Mouse (Mus musculus): ENCODE results near the gene Dmpk. TPM values are rescaled to one million over a fixed set of nuclear protein-coding genes. Genes with fewer than 3 reads are reported as not detected.
A peak's percentile ranks its signal among the peaks of the same experiment; 100 is the strongest.

The Dmpk gene
- polyA plus RNA-seq, 1 experiment from 2014 or later: 14.2 TPM

DNA sequence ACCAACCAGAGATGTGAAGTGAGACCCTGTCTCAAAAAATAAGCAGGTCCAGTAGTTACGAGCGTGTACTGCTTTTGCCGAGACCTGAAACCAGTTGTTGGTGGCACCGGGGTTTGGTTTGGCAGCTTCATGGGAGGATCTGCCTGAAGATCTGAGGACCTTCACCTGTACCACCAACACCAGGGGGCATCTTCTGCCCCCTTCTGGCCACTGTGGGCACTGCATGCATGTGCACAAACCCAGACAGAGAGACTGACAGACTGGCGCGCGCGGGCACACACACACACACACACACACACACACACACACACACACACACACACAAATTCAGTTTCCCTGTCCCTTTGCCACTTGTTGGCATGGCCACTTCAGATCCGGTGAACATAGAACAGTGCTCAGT lies 10.1 kb upstream of the Dmpk start:
- no peak overlapping the region for H3K4me2 ChIP-seq (ENCODE audit: low read depth, low read length)
- H3K36me3 ChIP-seq (replicated peaks; ENCODE audit: insufficient read depth, low read length): peaks cover 5% of the 10 kb centered on the region; the same call in 1 of the 2 replicates
- WGBS (ENCODE audit: insufficient replicate concordance): 81% methylated on average over 9 of the region's 9 CpGs
- no peak overlapping the region for H3K4me3 ChIP-seq (ENCODE audit: low read depth, low read length)
- H3K27ac ChIP-seq (ENCODE audit: low read depth): no peak overlapping the region
- peak; percentile 71 for TF ChIP-seq CTCF (IDR thresholded peaks at IDR 0.05; ENCODE audit: low read depth)
- TF ChIP-seq EP300 (IDR thresholded peaks at IDR 0.05; ENCODE audit: low read depth): no peak
- no peaks in the 10 kb centered on the region for H3K9me3 ChIP-seq (ENCODE audit: low read length)
- peaks cover 23% of the 10 kb centered on the region for H3K4me1 ChIP-seq (ENCODE audit: insufficient read depth)
- no peak overlapping the region for H3K9ac ChIP-seq (replicated peaks)
- peaks cover 32% of the 10 kb centered on the region for H3K27me3 ChIP-seq (ENCODE audit: insufficient read depth, low read length)
- ATAC-seq: no peak
- peak; percentile 66 for DNase-seq

DNA sequence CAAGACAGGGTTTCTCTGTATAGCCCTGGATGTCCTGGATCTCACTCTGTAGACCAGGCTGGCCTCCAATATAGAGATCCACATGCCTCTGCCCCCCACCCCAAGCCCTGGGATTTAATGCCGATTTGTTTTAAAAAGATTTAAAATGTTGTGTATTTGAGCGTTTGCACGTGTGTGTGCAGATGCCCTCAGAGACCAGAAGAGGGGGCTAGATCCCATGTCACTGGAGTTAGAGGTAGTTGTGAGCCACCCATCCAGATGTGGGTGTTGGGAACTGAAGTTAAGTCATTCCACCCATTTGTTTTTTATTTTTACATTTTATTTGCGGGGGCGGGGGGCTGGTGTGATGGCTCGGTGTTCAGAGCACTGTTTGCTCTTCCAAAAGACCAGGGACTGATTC lies 9.2 kb upstream of the Dmpk start:
- Histone ChIP-seq H3K4me2 (ENCODE audit: low read depth, low read length) (no peak overlapping the region), H3K4me1 (ENCODE audit: insufficient read depth) (peaks cover 26% of the 10 kb centered on the region), H3K27ac (ENCODE audit: low read depth) (no peak overlapping the region), H3K36me3 (replicated peaks; ENCODE audit: insufficient read depth, low read length) (peaks cover 10% of the 10 kb centered on the region; the same call in 1 of the 2 replicates), H3K9ac (replicated peaks) (no peak overlapping the region), H3K27me3 (ENCODE audit: insufficient read depth, low read length) (peaks cover 32% of the 10 kb centered on the region), H3K4me3 (ENCODE audit: low read depth, low read length) (no peak overlapping the region), H3K9me3 (ENCODE audit: low read length) (no peaks in the 10 kb centered on the region)
- no peak for TF ChIP-seq EP300 (IDR thresholded peaks at IDR 0.05; ENCODE audit: low read depth)
- peak; percentile 43 for TF ChIP-seq CTCF (IDR thresholded peaks at IDR 0.05; ENCODE audit: low read depth)
- DNase-seq (no peak), ATAC-seq (no peak)
- 92% methylated on average over 6 of the region's 6 CpGs for WGBS (ENCODE audit: insufficient replicate concordance)

DNA sequence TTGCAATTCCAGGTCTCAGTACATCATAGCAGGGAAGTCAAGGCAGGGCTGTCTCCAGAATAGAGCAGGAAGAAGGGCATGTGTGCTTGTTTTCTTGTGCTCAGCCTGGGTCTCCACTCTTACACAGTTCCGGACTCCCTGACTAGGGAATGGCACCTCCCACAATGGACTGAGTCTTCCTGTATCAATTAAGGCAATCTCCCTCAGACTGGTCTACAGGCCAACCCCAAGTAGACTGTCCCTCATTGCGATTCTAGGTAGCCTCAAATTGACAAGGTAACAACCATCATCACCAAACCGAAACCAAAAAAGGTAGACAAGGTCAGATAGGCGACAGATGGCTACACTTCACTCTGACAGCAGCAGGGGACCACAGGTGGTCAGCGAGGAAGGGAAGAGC lies 8.4 kb upstream of the Dmpk start:
- Histone ChIP-seq H3K9ac (replicated peaks) (peak overlapping the region; percentile 85; the same call in 1 of the 2 replicates), H3K4me2 (ENCODE audit: low read depth, low read length) (peak overlapping the region; percentile 90), H3K4me3 (ENCODE audit: low read depth, low read length) (peak overlapping the region; percentile 72), H3K36me3 (replicated peaks; ENCODE audit: insufficient read depth, low read length) (peaks cover 10% of the 10 kb centered on the region; the same call in 1 of the 2 replicates), H3K27ac (ENCODE audit: low read depth) (no peak overlapping the region), H3K4me1 (ENCODE audit: insufficient read depth) (peaks cover 26% of the 10 kb centered on the region), H3K9me3 (ENCODE audit: low read length) (no peaks in the 10 kb centered on the region), H3K27me3 (ENCODE audit: insufficient read depth, low read length) (peaks cover 33% of the 10 kb centered on the region)
- ATAC-seq (no peak), DNase-seq (no peak)
- TF ChIP-seq EP300 (IDR thresholded peaks at IDR 0.05; ENCODE audit: low read depth): no peak
- no peak for TF ChIP-seq CTCF (IDR thresholded peaks at IDR 0.05; ENCODE audit: low read depth)
- WGBS (ENCODE audit: insufficient replicate concordance): 53% methylated on average over 5 of the region's 5 CpGs

DNA sequence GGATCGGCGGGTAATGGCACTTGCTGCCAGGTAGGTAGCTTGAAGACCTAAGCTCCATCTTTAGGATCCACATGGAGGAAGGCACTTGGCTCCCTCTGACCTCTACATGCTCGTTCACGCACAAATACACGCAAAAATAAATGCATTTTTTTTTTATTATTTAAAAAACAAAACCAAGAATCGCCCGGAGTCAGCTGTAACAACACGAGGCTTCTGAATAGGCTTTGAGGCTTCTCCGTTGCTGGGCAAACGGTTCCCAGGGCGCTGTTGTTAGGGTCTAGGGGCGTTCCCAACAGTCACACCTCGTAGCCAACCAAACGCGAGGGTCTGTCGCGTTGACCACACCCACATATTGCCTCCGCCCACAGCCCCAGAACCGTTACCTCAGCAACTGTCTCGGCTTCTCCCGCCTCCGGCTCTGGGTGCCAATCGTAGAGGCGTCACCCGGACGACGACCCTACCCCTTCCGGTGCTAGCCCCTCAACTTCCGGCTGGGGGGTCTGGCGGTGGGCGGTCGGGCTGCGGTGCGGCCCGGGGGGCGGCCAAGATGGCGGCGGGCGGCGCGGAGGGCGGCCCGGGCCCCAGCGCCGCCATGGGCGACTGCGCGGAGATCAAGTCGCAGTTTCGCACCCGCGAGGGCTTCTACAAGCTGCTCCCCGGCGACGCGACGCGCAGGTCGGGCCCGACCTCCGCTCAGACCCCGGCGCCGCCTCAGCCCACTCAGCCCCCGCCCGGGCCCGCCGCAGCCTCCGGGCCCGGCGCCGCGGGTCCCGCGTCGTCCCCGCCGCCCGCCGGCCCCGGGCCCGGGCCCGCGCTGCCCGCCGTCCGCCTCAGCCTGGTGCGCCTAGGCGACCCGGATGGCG lies 7.7 kb upstream of the Dmpk start, which contains the start of gene Dmwd:
Gene Dmwd, plus strand, starts transcription at position 505 of the 863 bp plus-strand sequence.
- Histone ChIP-seq H3K4me3 (ENCODE audit: low read depth, low read length) (peak within 1 kb of the TSS; percentile 72), H3K27ac (ENCODE audit: low read depth) (peak within 1 kb of the TSS; percentile 89), H3K4me1 (ENCODE audit: insufficient read depth) (peaks cover 26% of the 10 kb centered on the region), H3K9me3 (ENCODE audit: low read length) (no peaks in the 10 kb centered on the region), H3K9ac (replicated peaks) (peak within 1 kb of the TSS; percentile 85), H3K36me3 (replicated peaks; ENCODE audit: insufficient read depth, low read length) (peaks cover 14% of the 10 kb centered on the region), H3K4me2 (ENCODE audit: low read depth, low read length) (peak within 1 kb of the TSS; percentile 90), H3K27me3 (ENCODE audit: insufficient read depth, low read length) (peaks cover 38% of the 10 kb centered on the region)
- 2% methylated on average over 52 of the region's 91 CpGs for WGBS (ENCODE audit: insufficient replicate concordance)
- DNase-seq: peak; percentile 92
- TF ChIP-seq CTCF (IDR thresholded peaks at IDR 0.05; ENCODE audit: low read depth) (no peak), EP300 (IDR thresholded peaks at IDR 0.05; ENCODE audit: low read depth) (no peak; the same call in 1 of the 2 replicates)
- peak; percentile 96 for ATAC-seq

DNA sequence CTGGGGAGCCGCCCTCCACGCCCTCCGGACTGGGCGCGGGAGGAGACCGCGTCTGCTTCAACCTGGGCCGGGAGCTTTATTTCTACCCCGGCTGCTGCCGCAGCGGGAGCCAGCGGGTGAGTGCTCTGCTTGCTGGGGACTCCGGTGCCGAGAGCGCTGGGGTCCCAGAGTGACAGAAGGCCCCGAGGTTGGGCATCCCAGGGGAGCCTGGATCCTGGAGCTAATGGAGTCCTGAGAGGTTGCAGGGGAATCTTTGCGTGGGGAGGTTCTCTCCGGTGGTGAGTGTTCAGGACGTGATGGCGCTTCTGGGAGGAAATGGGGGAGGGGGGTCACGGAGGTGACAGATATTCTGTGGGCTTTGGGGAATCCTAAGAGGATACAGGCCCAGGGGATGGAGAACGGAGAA lies 7.1 kb upstream of the Dmpk start:
- Histone ChIP-seq H3K27me3 (ENCODE audit: insufficient read depth, low read length) (peaks cover 38% of the 10 kb centered on the region), H3K36me3 (replicated peaks; ENCODE audit: insufficient read depth, low read length) (peaks cover 17% of the 10 kb centered on the region), H3K4me2 (ENCODE audit: low read depth, low read length) (peak overlapping the region; percentile 90), H3K9ac (replicated peaks) (peak overlapping the region; percentile 85), H3K4me3 (ENCODE audit: low read depth, low read length) (peak overlapping the region; percentile 72), H3K9me3 (ENCODE audit: low read length) (no peaks in the 10 kb centered on the region), H3K4me1 (ENCODE audit: insufficient read depth) (peaks cover 26% of the 10 kb centered on the region), H3K27ac (ENCODE audit: low read depth) (peak overlapping the region; percentile 89)
- no peak for TF ChIP-seq CTCF (IDR thresholded peaks at IDR 0.05; ENCODE audit: low read depth)
- no peak for TF ChIP-seq EP300 (IDR thresholded peaks at IDR 0.05; ENCODE audit: low read depth)
- ATAC-seq (no peak), DNase-seq (peak; percentile 52)
- 1% methylated on average over 21 of the region's 22 CpGs for WGBS (ENCODE audit: insufficient replicate concordance)

DNA sequence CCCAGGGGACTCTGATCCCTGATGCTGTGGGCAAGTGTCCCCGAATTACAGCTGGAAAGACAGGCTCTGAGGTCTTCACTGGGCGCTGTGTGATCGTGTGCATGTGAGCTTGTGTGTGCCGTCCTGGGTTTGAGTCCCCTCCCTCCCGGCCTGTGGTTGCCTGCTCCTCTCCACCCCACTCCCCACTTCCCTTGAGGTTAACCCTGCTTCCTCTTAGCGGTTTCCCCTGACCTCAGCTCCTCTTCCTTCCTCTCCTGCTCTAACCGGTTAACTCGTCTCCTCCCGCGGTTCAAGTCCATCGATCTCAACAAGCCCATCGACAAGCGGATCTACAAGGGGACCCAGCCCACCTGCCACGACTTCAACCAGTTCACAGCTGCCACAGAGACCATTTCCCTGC lies 5.9 kb upstream of the Dmpk start:
- DNase-seq (peak; percentile 76), ATAC-seq (no peak)
- Histone ChIP-seq H3K9me3 (ENCODE audit: low read length) (no peaks in the 10 kb centered on the region), H3K27me3 (ENCODE audit: insufficient read depth, low read length) (peaks cover 39% of the 10 kb centered on the region), H3K4me1 (ENCODE audit: insufficient read depth) (peaks cover 28% of the 10 kb centered on the region), H3K36me3 (replicated peaks; ENCODE audit: insufficient read depth, low read length) (peaks cover 17% of the 10 kb centered on the region), H3K9ac (replicated peaks) (no peak overlapping the region), H3K4me3 (ENCODE audit: low read depth, low read length) (peak overlapping the region; percentile 72; the same call in 1 of the 2 replicates), H3K4me2 (ENCODE audit: low read depth, low read length) (peak overlapping the region; percentile 90), H3K27ac (ENCODE audit: low read depth) (peak overlapping the region; percentile 16; the same call in 1 of the 2 replicates)
- TF ChIP-seq CTCF (IDR thresholded peaks at IDR 0.05; ENCODE audit: low read depth): no peak
- peak; percentile 46; the same call in 1 of the 2 replicates for TF ChIP-seq EP300 (IDR thresholded peaks at IDR 0.05; ENCODE audit: low read depth)
- WGBS (ENCODE audit: insufficient replicate concordance): 30% methylated on average over 14 of the region's 14 CpGs

Data from liver, postnatal 0 days (tissue).